Mouse (Mus musculus): Measurements from ENCODE around the gene Vipr1. TPM values are rescaled to one million over a fixed set of nuclear protein-coding genes. Genes with fewer than 3 reads are reported as not detected.

The Vipr1 gene
- polyA plus RNA-seq, 1 experiment from 2014 or later: 0.08 TPM

DNA sequence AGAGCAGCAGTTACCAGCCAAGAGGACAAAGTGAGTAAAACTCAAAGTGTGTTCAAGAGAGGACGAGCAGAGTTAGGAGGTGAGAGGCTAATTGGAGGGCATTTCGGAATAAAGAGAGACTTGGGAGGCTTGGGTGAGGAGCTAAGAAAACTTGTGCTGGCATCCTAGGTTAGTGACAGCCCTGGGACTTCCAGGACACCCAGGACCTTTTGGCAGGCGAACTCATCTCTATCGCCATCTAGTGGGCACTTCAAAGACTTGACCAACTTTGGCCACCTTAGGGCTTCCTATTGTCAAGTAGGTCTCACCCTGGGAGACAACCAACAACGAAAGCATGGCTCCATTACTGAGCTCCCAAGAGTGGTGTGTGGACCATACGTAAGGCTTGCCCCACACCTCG lies 28.8 kb downstream of the Vipr1 start:
- H3K9ac ChIP-seq (replicated peaks; ENCODE audit: low read length): no peak overlapping the region
- H3K9me3 ChIP-seq (replicated peaks; ENCODE audit: control insufficient read depth, low read length): no peaks in the 10 kb centered on the region
- no peak for ATAC-seq (replicated peaks; ENCODE audit: insufficient number of reproducible peaks, low FRiP score, low TSS enrichment, low read depth)
- H3K4me1 ChIP-seq (ENCODE audit: control insufficient read depth, insufficient read depth, low read length): no peaks in the 10 kb centered on the region
- no peak overlapping the region for H3K4me3 ChIP-seq (ENCODE audit: low read depth, low read length)
- DNase-seq (ENCODE audit: low spot score): peak; percentile 81
- H3K27me3 ChIP-seq (ENCODE audit: control insufficient read depth, insufficient read depth, low read length): no peaks in the 10 kb centered on the region
- WGBS: 23% methylated on average over 7 of the region's 7 CpGs
- no peaks in the 10 kb centered on the region for H3K36me3 ChIP-seq (replicated peaks; ENCODE audit: control insufficient read depth, insufficient read depth, low read depth, low read length)
- no peak overlapping the region for H3K27ac ChIP-seq (replicated peaks; ENCODE audit: low read depth, low read length)
- H3K4me2 ChIP-seq (ENCODE audit: low read depth, low read length): no peak overlapping the region

DNA sequence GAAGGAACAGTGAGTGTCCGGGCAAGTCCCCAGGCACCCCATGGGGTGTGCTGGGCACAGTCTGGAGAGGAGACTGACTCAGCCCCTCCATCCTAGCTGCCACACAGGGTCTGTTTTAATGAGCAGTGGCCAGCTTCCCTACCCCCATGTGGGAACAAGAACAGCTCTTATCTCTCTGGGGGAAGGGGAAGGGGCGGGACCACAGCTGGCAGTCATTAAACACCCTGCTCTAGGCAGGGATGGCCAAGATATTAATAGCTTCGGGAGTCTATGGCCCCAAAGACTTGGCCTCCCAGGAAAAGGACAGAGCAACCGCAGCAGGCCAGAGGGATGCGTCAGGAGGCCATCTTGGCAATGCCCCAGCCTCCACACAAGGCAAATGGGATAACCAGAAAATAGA lies 29.8 kb downstream of the Vipr1 start:
- no peak overlapping the region for H3K4me2 ChIP-seq (ENCODE audit: low read depth, low read length)
- no peak overlapping the region for H3K4me3 ChIP-seq (ENCODE audit: low read depth, low read length)
- no peak overlapping the region for H3K9ac ChIP-seq (replicated peaks; ENCODE audit: low read length)
- no peaks in the 10 kb centered on the region for H3K9me3 ChIP-seq (replicated peaks; ENCODE audit: control insufficient read depth, low read length)
- no peaks in the 10 kb centered on the region for H3K36me3 ChIP-seq (replicated peaks; ENCODE audit: control insufficient read depth, insufficient read depth, low read depth, low read length)
- no peak overlapping the region for H3K27ac ChIP-seq (replicated peaks; ENCODE audit: low read depth, low read length)
- DNase-seq (ENCODE audit: low spot score) (no peak), ATAC-seq (replicated peaks; ENCODE audit: insufficient number of reproducible peaks, low FRiP score, low TSS enrichment, low read depth) (no peak)
- WGBS: 56% methylated on average over 5 of the region's 5 CpGs
- H3K27me3 ChIP-seq (ENCODE audit: control insufficient read depth, insufficient read depth, low read length): no peaks in the 10 kb centered on the region
- H3K4me1 ChIP-seq (ENCODE audit: control insufficient read depth, insufficient read depth, low read length): no peaks in the 10 kb centered on the region

DNA sequence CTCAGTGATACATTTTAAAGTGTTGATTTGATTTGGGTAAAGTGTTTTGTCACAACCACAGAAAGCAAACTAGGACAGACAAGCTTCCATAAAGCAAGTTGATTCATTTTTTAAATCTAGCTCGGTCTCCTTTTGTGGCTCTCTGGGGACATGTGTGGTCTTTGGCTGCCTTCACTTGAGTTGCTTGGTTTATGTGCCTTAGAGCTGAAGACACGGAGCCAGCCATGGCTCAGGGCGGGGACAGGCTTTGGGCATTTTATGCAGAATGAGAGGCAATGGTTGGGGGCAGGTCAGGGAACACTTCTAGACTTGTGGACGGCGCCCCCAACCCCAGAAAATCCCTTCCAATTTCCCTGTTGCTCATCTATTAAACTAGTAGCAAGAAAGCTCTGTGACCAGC lies 31.2 kb downstream of the Vipr1 start:
- Histone ChIP-seq H3K27ac (replicated peaks; ENCODE audit: low read depth, low read length) (no peak overlapping the region), H3K9me3 (replicated peaks; ENCODE audit: control insufficient read depth, low read length) (no peaks in the 10 kb centered on the region), H3K36me3 (replicated peaks; ENCODE audit: control insufficient read depth, insufficient read depth, low read depth, low read length) (no peaks in the 10 kb centered on the region), H3K4me3 (ENCODE audit: low read depth, low read length) (no peak overlapping the region), H3K4me2 (ENCODE audit: low read depth, low read length) (no peak overlapping the region), H3K4me1 (ENCODE audit: control insufficient read depth, insufficient read depth, low read length) (no peaks in the 10 kb centered on the region), H3K27me3 (ENCODE audit: control insufficient read depth, insufficient read depth, low read length) (no peaks in the 10 kb centered on the region), H3K9ac (replicated peaks; ENCODE audit: low read length) (no peak overlapping the region)
- ATAC-seq (replicated peaks; ENCODE audit: insufficient number of reproducible peaks, low FRiP score, low TSS enrichment, low read depth): no peak
- DNase-seq (ENCODE audit: low spot score): no peak
- 88% methylated on average over 5 of the region's 5 CpGs for WGBS

DNA sequence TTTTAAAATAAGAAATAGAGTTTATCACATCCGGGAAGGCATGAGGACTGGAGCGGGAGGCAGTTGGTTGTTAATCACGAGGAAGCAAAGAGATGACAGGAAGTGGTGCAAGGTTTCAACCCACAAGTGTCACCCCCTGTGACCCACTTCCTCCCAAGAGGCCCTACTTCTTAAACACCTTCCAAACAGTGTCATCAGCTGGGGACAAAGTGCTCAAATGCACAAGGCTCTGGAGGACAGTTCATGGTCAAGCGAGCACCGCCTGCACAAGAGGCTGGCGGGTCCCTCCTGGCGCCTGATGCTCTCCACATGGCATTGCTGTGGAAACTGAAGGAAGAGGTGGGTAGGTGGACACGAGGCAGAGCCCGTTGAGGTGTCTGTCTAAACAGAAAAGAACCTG lies 32.5 kb downstream of the Vipr1 start:
- Histone ChIP-seq H3K4me1 (ENCODE audit: control insufficient read depth, insufficient read depth, low read length) (no peaks in the 10 kb centered on the region), H3K27ac (replicated peaks; ENCODE audit: low read depth, low read length) (no peak overlapping the region), H3K9me3 (replicated peaks; ENCODE audit: control insufficient read depth, low read length) (no peaks in the 10 kb centered on the region), H3K9ac (replicated peaks; ENCODE audit: low read length) (no peak overlapping the region), H3K4me2 (ENCODE audit: low read depth, low read length) (no peak overlapping the region), H3K4me3 (ENCODE audit: low read depth, low read length) (no peak overlapping the region), H3K36me3 (replicated peaks; ENCODE audit: control insufficient read depth, insufficient read depth, low read depth, low read length) (no peaks in the 10 kb centered on the region), H3K27me3 (ENCODE audit: control insufficient read depth, insufficient read depth, low read length) (no peaks in the 10 kb centered on the region)
- 84% methylated on average over 9 of the region's 9 CpGs for WGBS
- ATAC-seq (replicated peaks; ENCODE audit: insufficient number of reproducible peaks, low FRiP score, low TSS enrichment, low read depth): no peak
- no peak for DNase-seq (ENCODE audit: low spot score)

DNA sequence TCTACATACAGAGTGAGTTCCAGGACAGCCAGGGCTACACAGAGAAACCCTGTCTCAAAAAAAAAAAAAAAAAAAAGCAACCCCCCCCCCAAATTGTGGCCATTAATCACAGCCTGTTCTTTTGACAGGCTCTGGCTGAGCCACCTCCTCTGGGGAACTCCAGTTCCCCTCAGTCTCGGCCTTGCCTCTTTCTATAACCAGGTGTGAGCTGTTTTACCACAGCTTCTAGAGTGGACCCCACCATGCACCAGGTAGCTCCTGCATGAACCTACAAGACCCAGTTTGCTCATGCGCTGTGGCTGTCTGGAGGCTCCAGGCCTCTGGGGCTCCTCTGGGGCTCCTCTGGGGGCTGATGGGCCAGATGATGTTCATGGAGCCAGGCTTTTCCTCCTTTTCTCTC lies 33.0 kb downstream of the Vipr1 start:
- Histone ChIP-seq H3K4me2 (ENCODE audit: low read depth, low read length) (no peak overlapping the region), H3K9me3 (replicated peaks; ENCODE audit: control insufficient read depth, low read length) (no peaks in the 10 kb centered on the region), H3K9ac (replicated peaks; ENCODE audit: low read length) (no peak overlapping the region), H3K4me1 (ENCODE audit: control insufficient read depth, insufficient read depth, low read length) (no peaks in the 10 kb centered on the region), H3K27ac (replicated peaks; ENCODE audit: low read depth, low read length) (no peak overlapping the region), H3K27me3 (ENCODE audit: control insufficient read depth, insufficient read depth, low read length) (no peaks in the 10 kb centered on the region), H3K4me3 (ENCODE audit: low read depth, low read length) (no peak overlapping the region), H3K36me3 (replicated peaks; ENCODE audit: control insufficient read depth, insufficient read depth, low read depth, low read length) (no peaks in the 10 kb centered on the region)
- ATAC-seq (replicated peaks; ENCODE audit: insufficient number of reproducible peaks, low FRiP score, low TSS enrichment, low read depth) (no peak), DNase-seq (ENCODE audit: low spot score) (no peak)
- 81% methylated on average over 2 of the region's 2 CpGs for WGBS

DNA sequence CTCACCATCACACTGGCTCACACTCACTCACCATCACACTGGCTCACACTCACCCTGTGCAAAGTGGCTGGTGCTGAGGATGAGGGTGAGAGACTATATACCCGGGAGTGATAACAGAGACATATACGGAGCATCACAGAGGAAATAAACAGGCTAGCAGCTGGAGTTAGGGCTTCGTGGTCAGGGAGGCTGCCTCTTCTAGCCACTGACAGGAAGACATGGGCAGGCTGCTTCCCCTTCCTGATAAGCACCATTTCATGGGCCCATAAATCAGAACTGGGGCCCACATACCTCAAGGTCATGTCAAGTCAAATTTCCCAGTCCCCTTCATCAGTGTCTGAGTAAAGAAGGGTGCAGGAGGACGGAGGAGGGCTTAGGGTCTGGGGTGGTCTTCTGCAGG lies 34.6 kb downstream of the Vipr1 start:
- DNase-seq (ENCODE audit: low spot score) (no peak), ATAC-seq (replicated peaks; ENCODE audit: insufficient number of reproducible peaks, low FRiP score, low TSS enrichment, low read depth) (no peak)
- H3K4me3 ChIP-seq (ENCODE audit: low read depth, low read length): no peak overlapping the region
- no peak overlapping the region for H3K4me2 ChIP-seq (ENCODE audit: low read depth, low read length)
- no peak overlapping the region for H3K9ac ChIP-seq (replicated peaks; ENCODE audit: low read length)
- H3K9me3 ChIP-seq (replicated peaks; ENCODE audit: control insufficient read depth, low read length): no peaks in the 10 kb centered on the region
- H3K4me1 ChIP-seq (ENCODE audit: control insufficient read depth, insufficient read depth, low read length): no peaks in the 10 kb centered on the region
- H3K27me3 ChIP-seq (ENCODE audit: control insufficient read depth, insufficient read depth, low read length): no peaks in the 10 kb centered on the region
- H3K36me3 ChIP-seq (replicated peaks; ENCODE audit: control insufficient read depth, insufficient read depth, low read depth, low read length): no peaks in the 10 kb centered on the region
- no peak overlapping the region for H3K27ac ChIP-seq (replicated peaks; ENCODE audit: low read depth, low read length)
- 87% methylated on average over 4 of the region's 4 CpGs for WGBS

DNA sequence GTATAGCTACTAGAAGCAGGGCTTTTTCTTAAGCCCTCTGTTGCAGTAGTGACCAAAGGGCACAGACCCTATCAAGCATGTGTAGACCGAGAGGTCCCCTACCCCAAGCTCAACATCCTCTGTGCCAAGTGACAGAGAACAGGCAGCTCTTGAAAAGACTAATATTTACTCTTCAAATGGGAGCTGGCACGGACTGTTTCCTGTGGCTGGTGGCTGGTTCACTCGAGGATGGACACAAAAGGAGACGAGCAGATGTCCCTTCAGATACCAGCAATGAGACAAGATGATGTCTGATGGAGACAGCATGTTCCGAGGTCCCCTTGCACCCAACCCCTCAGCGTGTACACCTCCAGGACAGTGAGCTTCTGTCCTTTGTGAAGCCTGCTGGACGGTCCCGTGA lies 35.0 kb downstream of the Vipr1 start:
- Histone ChIP-seq H3K27me3 (ENCODE audit: control insufficient read depth, insufficient read depth, low read length) (no peaks in the 10 kb centered on the region), H3K4me2 (ENCODE audit: low read depth, low read length) (no peak overlapping the region), H3K4me3 (ENCODE audit: low read depth, low read length) (no peak overlapping the region), H3K36me3 (replicated peaks; ENCODE audit: control insufficient read depth, insufficient read depth, low read depth, low read length) (no peaks in the 10 kb centered on the region), H3K4me1 (ENCODE audit: control insufficient read depth, insufficient read depth, low read length) (no peaks in the 10 kb centered on the region), H3K27ac (replicated peaks; ENCODE audit: low read depth, low read length) (no peak overlapping the region), H3K9ac (replicated peaks; ENCODE audit: low read length) (no peak overlapping the region), H3K9me3 (replicated peaks; ENCODE audit: control insufficient read depth, low read length) (no peaks in the 10 kb centered on the region)
- WGBS: 81% methylated on average over 8 of the region's 8 CpGs
- DNase-seq (ENCODE audit: low spot score) (no peak), ATAC-seq (replicated peaks; ENCODE audit: insufficient number of reproducible peaks, low FRiP score, low TSS enrichment, low read depth) (no peak)

DNA sequence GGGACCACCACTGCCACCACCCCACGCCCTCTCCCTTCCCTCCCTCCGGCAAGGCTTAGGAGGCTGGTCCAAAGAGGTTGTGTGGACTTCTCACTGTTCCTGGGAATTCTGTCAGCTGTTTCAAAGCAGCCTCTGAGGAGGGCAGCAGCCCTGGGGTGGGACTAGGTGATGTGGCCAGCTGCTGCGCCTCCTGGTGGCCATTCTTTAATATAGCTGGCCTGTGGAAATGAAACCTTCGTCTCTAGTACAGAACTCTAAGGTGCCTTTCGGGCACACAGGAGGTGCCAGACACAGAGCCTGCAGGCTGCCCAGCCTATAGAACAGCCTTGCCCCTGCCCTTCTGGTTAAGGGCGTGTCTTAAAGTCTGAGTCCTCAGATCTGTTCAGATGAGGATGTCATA lies 37.0 kb downstream of the Vipr1 start:
- no peak overlapping the region for H3K4me2 ChIP-seq (ENCODE audit: low read depth, low read length)
- H3K4me1 ChIP-seq (ENCODE audit: control insufficient read depth, insufficient read depth, low read length): no peaks in the 10 kb centered on the region
- H3K36me3 ChIP-seq (replicated peaks; ENCODE audit: control insufficient read depth, insufficient read depth, low read depth, low read length): no peaks in the 10 kb centered on the region; the same call in 1 of the 2 replicates
- no peaks in the 10 kb centered on the region for H3K27me3 ChIP-seq (ENCODE audit: control insufficient read depth, insufficient read depth, low read length)
- ATAC-seq (replicated peaks; ENCODE audit: insufficient number of reproducible peaks, low FRiP score, low TSS enrichment, low read depth) (peak; percentile 81), DNase-seq (ENCODE audit: low spot score) (peak; percentile 76)
- WGBS: 21% methylated on average over 6 of the region's 6 CpGs
- H3K9me3 ChIP-seq (replicated peaks; ENCODE audit: control insufficient read depth, low read length): no peaks in the 10 kb centered on the region
- H3K9ac ChIP-seq (replicated peaks; ENCODE audit: low read length): no peak overlapping the region
- no peak overlapping the region for H3K4me3 ChIP-seq (ENCODE audit: low read depth, low read length)
- H3K27ac ChIP-seq (replicated peaks; ENCODE audit: low read depth, low read length): no peak overlapping the region
